Mouse (Mus musculus): Measurements from ENCODE around the gene Zfp213. TPM values are rescaled to one million over a fixed set of nuclear protein-coding genes. Genes with fewer than 3 reads are reported as not detected.
"Not testable (repeated sequence)": the region's sequence is repeated elsewhere in the genome, so short reads cannot be mapped to it uniquely, and the experiment has no call there.

Zfp213 gene
- total RNA-seq, 2 experiments from 2014 or later, result 5.6 to 7.4 TPM

DNA sequence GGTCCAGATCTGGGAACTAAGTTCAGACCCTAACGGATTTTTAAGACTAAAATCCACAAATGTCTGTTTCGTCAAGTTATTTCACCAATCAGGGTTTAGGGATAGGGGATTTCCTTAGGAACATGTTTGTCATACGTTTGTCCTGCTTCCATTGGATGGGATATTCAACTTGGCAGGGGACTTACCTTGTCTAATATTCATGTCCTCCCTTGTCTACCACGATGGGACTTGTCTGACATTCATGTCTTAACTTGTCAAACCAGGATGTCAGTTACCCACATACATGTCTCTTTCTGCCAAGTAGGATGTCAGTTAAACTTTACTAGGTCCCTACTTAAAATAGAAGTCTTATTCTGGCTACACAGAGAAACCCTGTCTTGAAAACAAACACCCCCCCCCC, 20.1 kb downstream of the Zfp213 start:
- no peak for DNase-seq

DNA sequence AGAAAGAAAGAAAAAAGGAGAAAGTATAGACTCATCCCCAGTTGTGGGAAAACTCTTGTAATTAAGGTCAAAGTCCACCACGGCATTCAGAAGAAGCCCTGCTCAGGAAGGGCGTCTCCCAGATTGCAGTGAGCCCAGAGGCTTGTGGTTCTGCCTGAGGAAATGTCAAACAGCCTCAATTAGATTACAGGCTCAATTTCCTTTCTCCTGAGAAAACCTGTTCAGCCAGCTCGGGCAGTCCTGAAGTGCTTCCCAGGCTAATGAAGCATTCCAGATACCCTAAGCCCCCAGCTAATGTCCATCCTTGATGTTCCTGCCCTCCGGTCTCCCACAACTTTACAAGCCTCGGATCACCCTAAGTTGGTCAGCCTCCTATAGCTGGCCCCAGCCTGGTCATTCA, 20.7 kb downstream of the Zfp213 start:
- no peak for DNase-seq

DNA sequence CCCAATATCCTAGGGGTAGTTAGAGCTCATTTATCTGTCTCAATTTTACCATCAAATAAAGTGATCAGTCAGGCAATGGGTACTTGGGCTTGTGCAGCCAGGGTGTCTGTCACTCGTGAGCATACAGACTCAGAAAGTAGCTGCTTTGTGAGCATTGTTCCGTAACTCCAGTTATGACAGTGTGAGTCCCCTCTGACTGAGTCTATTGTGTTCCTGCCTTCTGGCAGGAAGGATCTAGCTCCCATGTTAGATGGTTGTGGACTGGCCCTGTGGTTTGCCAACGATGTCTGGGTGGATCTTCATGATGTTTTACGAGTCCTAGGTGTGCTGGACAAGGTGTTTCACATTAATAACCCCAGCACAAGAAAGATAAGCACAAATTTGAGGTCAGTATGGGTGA, 21.2 kb downstream of the Zfp213 start:
- no peak for DNase-seq

DNA sequence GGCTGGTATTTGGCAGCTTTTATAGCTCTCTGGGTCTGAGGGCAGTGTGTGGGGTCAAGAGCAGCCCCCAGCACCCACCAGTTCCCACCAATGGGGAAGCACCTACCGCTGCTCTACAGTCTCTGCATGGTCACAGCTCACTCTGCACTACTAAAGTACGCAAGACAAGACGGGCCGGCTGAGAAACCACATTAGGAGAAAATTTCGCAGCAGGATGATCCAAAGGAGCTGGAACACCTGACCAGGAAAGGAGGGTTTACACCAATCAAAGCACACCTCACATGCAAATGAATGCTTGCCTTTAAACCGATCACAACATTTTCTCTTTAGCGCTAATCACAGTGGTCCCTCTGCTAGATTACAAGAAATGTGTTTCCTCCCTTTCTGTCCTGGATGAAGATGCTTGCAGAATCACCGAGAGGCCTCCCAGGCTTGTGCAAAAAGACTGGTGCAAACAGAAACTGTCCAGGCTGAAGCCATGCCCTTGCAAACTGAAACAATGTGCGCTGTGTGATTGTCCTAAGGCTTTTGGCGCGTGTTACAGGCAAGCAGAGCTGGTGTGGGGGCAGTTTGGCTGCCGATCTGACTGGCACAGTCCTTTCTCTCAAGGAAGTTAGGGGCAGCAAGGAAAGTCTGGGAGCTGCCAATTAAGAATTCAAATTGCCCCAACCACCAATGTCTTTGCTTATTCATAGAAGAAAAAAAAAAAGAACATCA, 21.9 kb downstream of the Zfp213 start:
- no peak for DNase-seq

DNA sequence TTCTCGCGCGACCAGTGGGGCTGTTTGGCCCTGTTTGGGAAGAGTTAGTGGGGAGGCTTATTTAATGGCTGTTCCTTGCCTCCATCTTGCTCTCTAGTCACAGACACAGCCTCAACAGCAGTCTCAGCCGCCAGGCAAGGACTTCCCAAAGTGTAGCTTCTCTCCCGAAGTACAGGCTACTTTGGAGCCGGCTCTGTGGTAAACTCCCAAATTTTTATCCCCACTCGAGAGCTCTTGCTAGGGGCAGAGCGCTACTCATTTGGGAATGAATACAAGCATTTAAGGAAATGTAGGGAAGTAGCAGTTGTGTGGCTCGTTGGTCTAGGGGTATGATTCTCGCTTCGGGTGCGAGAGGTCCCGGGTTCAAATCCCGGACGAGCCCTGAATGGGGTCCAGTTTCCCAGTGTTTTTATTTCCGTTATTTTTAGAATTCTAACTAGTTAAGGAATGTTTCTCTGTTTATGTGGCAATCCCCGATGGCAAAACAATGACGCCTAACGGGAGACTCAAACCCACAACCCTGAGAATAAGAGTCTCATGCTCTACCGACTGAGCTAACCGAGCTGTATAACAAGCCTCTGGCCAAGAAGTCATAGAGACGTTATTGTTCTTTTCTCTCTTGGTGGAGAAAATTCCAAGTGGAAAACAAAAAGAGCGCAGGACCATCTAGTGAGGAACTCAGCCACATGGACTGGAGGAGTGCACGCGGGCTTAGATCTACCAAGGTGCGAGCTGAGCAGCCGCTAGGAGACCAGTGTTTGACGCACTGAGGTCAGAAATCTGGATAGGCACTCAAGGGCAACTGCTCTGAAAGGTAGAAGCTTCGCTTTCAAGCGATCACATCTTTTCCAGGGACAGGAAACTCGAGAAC, 23.2 kb downstream of the Zfp213 start:
- DNase-seq, result no peak

DNA sequence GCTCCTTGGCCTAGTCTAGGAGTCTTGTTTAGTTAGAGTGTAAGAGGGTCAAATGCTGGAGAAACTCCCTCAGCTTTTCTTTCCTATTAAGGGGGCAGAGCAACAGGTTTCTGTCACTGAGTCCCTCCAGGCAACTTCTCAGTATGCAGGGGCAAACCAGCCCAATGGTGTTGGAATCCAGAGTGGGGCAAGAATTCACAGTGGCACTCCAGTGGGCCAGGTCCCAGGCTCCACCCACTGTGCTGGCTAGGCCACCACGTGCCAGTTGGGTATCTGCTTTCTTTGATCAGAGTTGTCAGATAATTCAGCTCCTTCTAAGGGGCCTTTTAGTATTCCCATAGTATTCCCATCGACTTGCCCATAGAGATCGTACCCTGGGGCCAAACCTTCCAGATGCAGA, 23.9 kb downstream of the Zfp213 start:
- no peak for DNase-seq

DNA sequence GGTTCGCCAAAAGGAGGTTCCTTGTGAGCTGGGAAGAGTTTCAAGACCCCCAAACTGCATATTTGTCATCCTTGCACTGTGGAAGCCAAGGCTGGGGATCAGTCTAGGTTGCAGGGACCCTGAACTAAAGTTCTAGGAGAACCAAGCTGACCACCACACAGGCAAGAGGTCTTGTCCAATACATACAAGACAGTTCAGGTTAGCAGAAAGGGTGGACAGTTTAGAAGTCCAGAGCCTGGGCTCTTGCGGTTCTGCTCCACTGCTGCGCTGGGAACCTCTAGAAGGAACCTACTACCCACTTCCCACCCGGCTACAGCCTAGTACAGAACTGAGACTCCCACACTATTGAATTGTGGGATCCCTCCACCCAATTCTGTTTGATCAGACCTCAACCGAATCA, 24.4 kb downstream of the Zfp213 start:
- no peak for DNase-seq

DNA sequence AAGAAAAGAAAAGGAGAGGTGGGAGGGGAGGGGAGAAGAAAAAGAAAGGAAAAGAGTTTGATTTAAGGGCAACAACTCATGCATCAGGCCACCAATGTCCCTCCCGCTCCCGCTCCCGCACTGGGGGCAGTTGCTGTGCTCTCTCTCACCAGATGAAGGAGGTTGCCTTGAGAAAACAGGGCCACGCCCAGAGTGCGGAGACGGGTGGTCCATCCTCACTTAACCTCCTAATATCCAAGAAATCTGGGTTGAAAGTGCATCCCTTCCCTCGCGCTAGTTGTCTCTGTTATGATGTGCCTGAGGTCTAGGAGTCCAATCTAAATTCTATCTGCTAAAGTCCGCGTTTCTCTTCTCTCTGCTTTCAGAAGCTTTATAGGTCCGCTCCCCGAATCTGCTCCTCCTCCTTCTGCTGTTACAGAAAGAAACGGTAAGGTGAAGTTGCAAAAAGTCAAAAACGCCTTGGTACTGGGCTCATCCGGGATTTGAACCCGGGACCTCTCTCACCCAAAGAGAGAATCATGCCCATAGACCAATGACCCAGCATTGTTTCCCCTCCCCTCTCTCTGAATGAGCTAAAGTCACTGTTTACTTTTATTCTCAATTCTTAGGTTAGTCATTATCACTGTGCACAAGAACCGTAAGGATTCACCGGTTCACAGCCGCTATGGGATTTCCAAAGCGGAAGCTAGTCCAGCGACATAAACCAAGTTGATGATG, 25.6 kb downstream of the Zfp213 start:
- no peak for DNase-seq

DNA sequence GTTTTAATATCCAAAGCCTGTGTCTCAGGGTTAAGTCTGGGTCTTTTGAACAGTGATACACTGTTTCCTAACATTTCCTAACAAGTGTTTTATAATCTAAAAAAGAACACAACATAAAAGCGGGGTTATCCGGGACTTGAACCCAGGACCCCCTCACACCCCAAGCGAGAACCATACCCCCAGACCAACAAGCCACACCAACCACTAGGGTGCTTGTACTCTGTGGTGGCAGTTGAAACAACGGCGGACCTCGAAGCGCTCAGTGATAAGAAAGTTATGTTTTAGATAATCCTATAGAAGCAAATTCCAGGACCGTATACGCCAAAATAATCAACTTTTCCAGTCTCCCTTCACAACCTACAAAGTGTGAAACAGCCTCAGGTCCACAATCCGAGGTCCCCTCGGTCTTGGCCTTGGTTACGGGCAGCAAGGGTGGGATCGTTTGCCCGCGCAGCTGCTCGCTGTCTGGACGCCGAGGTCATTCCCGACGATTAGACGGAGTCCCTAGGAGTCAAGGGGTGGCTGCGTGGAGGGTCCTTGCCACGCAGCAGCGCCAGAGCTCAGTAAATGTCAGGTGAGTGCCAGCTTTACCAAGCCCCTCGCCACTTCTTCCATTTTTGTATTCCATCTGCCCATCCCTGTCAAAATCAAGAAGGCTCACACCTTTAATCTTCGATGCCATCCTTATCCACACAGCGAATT, 26.3 kb downstream of the Zfp213 start:
- no peak for DNase-seq

DNA sequence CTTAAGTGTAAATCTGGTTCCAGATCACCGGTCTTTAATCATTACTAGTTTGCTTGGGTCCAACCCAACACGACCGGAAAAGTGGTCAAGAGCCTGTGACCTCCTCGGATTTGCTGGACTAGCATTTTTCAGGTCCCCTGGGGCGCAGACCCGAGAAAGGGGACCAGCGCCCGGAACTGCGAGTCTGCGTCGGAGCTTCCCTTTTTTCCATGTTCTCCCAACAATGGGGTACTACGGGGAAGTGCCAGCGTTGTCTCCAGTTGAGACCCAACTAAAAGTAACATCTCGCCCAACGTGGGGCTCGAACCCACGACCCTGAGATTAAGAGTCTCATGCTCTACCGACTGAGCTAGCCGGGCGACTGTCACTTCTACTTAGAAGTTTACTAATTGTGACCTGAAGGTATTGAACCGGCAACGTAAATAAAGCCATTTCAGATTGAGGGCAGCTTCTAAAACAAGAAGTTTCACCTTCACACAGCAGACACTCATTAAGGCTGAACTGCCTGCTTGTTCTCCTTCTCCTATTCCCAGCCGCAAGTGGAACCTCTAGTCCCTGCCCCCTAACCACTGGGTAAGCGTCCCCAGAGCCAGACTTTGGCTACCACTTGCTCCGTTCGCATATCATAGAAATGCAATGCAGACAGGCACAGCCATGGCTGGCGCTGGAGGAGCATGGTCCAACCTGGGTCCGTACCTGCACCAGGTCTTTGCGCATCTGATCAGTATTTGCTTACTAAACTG, 28.8 kb downstream of the Zfp213 start:
- DNase-seq, result not testable (repeated sequence)

DNA sequence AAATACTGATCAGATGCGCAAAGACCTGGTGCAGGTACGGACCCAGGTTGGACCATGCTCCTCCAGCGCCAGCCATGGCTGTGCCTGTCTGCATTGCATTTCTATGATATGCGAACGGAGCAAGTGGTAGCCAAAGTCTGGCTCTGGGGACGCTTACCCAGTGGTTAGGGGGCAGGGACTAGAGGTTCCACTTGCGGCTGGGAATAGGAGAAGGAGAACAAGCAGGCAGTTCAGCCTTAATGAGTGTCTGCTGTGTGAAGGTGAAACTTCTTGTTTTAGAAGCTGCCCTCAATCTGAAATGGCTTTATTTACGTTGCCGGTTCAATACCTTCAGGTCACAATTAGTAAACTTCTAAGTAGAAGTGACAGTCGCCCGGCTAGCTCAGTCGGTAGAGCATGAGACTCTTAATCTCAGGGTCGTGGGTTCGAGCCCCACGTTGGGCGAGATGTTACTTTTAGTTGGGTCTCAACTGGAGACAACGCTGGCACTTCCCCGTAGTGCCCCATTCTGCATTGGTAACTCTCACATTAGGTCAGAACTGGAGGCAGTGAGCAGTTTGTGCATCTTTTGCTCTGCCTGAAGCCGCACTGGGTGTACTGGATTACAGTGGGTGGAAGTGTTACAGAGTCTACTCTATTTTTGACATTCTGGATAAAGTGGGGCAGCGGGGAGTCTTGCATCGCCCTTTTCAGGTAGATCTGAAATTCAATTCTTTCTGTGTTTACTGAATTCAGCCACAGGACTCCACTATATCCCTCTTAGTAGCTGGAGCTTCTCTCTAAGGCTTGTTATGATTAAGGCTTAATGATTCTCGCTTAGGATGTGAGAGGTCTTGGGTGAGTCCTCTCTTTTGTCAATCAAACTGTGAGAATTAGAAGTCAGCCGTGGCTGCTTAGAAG, 30.2 kb downstream of the Zfp213 start:
- DNase-seq, result not testable (repeated sequence)

DNA sequence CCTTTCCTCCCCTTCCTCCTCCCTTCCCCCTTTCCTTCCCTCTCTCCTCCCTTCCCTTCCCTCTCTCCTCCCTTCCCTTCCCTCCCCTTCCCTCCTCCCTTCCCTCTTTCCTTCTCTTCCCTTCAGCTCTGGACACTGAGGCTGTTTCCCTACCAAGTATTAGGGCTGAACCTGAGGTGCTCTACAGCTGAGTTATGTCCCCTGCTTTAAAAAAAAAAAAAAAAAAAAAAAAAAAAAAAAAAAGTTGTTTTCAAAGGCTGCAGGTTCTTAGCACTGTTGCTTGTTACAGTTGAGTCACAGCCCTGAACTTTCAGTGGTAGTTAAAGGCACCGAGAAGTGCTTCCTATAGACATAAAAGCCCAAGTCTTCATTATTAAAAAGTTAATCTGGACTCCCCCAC, 32.6 kb downstream of the Zfp213 start:
- DNase-seq, result not testable (repeated sequence)

DNA sequence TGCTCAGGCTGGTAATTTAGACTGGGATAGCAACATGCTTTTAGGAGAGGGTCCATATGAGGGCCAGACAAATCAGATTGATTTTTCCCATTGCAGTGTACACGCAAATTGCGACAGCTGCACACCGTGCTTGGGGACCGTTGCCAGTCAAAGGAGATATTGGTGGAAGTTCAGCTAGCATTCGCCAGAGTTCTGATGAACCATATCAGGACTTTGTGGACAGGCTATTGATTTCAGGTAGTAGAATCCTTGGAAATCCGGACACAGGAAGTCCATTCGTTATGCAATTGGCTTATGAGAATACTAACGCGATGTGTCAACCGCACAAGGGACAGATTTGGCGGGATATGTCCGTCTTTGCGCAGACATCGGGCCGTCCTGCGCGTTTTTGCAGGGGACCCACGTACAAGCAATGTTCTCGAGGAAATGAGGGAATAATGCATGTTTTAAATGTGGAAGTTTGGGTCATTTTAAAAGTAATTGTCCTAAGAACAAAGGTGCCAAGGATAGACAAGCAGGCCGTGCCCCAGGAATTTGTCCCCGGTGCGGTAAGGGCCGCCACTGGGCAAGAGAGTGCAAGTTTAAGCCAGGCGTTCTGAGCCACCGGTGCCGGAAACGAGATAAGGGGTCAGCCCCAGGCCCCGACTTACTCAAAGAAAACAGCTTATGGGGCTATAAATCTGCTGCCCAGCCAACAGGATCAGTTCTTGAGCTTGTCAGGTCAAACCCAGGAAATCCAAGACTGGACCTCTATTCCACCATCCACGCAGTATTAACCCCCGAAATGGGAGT, 40.9 kb downstream of the Zfp213 start:
- not testable (repeated sequence) for DNase-seq

DNA sequence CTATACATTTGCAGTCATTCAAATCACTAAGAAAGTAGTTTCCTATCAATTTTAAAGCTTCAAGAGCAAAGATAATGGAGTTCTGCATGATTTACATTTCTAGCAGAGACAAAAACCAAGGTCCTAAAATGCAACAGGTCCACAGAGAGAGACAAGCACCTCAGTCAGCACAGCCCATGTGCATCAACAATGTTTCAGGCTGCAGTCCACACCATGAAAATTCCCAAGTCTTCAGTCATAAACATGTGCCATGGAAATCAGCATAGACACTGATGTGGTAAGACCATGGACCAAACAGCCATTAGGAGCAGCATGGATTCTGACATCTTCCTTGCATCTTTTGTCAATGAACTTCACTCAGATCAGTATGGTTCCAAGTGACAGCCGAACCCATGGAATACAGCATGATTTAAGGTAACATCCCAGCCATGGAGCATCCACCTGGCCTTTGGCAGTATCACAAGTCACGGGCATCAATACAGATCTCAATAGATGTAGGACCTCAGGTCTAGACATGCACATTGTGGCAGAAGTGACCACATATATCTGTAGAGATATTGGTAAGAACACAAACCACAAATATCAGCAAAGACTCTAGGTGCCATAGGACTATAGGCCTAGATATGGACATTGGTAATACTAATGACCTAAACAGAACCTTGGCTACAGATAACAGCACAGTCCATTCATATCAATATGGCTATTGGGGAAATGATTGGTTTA, 45.2 kb downstream of the Zfp213 start:
- DNase-seq, result no peak

Other genes with a start within 250 kb of the Zfp213 start
- not detected for gene Vmn2r115, start 220.5 kb downstream of the Zfp213 start, total RNA-seq (2021)
- not detected for gene Vmn2r116, start 179.6 kb downstream of the Zfp213 start, total RNA-seq (2021)
- not detected for gene Vmn2r117, start 84.5 kb downstream of the Zfp213 start, total RNA-seq (2021)
- gene Zfp13, start 35.2 kb upstream of the Zfp213 start, total RNA-seq (2021), result 10 to 100 TPM; 25.0 to 32.3 TPM
- gene Zscan10, start 36.6 kb upstream of the Zfp213 start, total RNA-seq (2021), result not detected
- under 1 TPM; 0.10 to 0.30 TPM for gene Mmp25, start 81.0 kb upstream of the Zfp213 start, total RNA-seq (2021)
- not detected for gene Bicdl2, start 96.3 kb upstream of the Zfp213 start, total RNA-seq (2021)
- 100 to 1,000 TPM; 122 to 124 TPM for gene Hcfc1r1, start 109.4 kb upstream of the Zfp213 start, total RNA-seq (2021)
- 1 to 10 TPM; 7.2 to 9.7 TPM for gene Thoc6, start 109.6 kb upstream of the Zfp213 start, total RNA-seq (2021)
- 1 to 10 TPM; 4.8 to 6.3 TPM for gene Tnfrsf12a, start 113.2 kb upstream of the Zfp213 start, total RNA-seq (2021)
- gene Cldn6, start 115.0 kb upstream of the Zfp213 start, total RNA-seq (2021), result not detected
- gene Cldn9, start 119.8 kb upstream of the Zfp213 start, total RNA-seq (2021), result under 1 TPM; 0.22 to 0.35 TPM
- gene 1520401A03Rik, start 158.5 kb upstream of the Zfp213 start, total RNA-seq (2021), result not detected
- 1 to 10 TPM; 1.7 to 3.0 TPM for gene Pkmyt1, start 162.1 kb upstream of the Zfp213 start, total RNA-seq (2021)
- 10 to 100 TPM; 50.8 to 55.4 TPM for gene Paqr4, start 176.6 kb upstream of the Zfp213 start, total RNA-seq (2021)
- under 1 TPM; 0.35 to 0.42 TPM for gene Kremen2, start 181.6 kb upstream of the Zfp213 start, total RNA-seq (2021)
- 100 to 1,000 TPM; 297 to 300 TPM for gene Flywch1, start 207.4 kb upstream of the Zfp213 start, total RNA-seq (2021)
- 10 to 100 TPM in 1 of 2 experiments, 1 to 10 TPM in 1; 9.9 to 11.7 TPM for gene Flywch2, start 221.8 kb upstream of the Zfp213 start, total RNA-seq (2021)
- 100 to 1,000 TPM; 563 to 606 TPM for gene Srrm2, start 226.3 kb upstream of the Zfp213 start, total RNA-seq (2021)